Mouse (Mus musculus): ENCODE measurements around the gene Adra1d. TPM values are rescaled to one million over a fixed set of nuclear protein-coding genes. Genes with fewer than 3 reads are reported as not detected.
A peak's percentile ranks its signal among the peaks of the same experiment; 100 is the strongest.

The Adra1d gene
- polyA plus RNA-seq, 1 experiment from 2014 or later, result 0.19 TPM

GRCm38 (mm10) chr2:131530623-131531008 is 31.5 kb downstream of the Adra1d start:
- no peaks in the 10 kb centered on the region for H3K9me3 ChIP-seq
- H3K4me1 ChIP-seq, result peaks cover 11% of the 10 kb centered on the region; the same call in 1 of the 2 replicates
- no peaks in the 10 kb centered on the region for H3K36me3 ChIP-seq (replicated peaks)
- peaks cover 10% of the 10 kb centered on the region; the same call in 1 of the 2 replicates for H3K27me3 ChIP-seq (ENCODE audit: poor library complexity, severe bottlenecking)
- WGBS, result 24% methylated on average over 9 of the region's 9 CpGs
- peak; percentile 42 for DNase-seq (ENCODE audit: extremely low spot score, low spot score)
- no peak overlapping the region for H3K27ac ChIP-seq
- H3K4me3 ChIP-seq, result no peak overlapping the region

DNA sequence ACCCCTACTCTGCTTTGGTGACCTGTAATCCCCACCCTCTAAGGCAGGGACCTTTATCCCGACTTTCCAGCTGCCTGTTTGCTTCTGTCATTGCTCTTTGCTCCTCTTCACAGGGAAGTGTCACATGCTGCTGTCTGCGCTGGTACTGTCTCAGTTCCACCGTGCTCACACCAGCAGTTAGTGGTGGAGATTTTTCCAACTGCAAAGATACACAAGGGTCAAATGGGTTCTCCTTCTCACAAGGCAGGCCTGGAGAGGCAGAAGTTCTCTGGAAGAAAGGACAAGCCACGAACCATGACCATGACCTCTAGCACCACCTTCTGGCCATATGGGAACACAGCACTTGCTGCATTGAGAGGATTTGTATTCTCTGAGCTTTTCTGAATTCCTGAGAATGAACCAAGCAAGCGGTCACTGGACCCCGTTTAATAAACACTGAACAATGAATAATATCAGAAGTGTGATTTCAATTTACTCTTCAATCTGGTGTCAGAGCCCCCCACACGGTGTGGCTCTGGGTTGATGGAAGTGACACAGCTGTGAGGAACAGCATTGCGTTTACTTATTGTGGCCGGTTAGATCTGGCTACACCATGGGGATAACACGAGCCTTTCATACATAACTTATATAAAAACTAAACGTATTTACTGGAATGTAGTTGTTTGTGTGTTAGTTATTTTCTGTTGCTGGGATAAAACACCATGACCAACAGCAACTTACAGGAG is 32.0 kb downstream of the Adra1d start:
- DNase-seq (ENCODE audit: extremely low spot score, low spot score), result peak; percentile 65
- 42% methylated on average over 11 of the region's 11 CpGs for WGBS

DNA sequence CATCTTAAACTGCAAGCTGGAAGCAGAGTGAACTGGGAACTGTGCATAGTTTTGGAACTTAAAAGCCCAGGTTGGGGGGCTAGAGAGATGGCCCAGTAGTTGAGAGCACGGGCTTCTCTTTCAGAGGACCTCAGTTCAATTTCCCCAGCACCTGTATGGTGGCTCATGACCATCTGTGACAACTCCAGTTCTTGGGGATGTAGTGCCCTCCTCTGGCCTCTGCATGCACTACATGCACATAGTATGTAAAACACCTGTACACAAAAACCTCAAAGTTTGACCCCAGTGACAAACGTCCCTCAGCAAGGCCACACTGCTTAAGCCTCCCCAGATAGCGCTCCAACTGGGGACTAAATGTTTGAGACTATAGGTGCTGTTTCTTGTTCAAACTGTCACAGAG is 35.0 kb downstream of the Adra1d start:
- 43% methylated on average over 3 of the region's 3 CpGs for WGBS
- DNase-seq (ENCODE audit: extremely low spot score, low spot score), result no peak
- Histone ChIP-seq H3K27ac (no peak overlapping the region), H3K36me3 (replicated peaks) (0 out of 2 replicates have a peak, but pooled peaks cover 3% of the 10 kb centered on the region), H3K4me1 (peaks cover 11% of the 10 kb centered on the region; the same call in 1 of the 2 replicates), H3K9me3 (no peaks in the 10 kb centered on the region), H3K27me3 (ENCODE audit: poor library complexity, severe bottlenecking) (peaks cover 10% of the 10 kb centered on the region; the same call in 1 of the 2 replicates), H3K4me3 (no peak overlapping the region)

More for the DNA sequence above, 32.0 kb downstream of the Adra1d start:
- Histone ChIP-seq H3K36me3 (replicated peaks) (no peaks in the 10 kb centered on the region), H3K27ac (no peak overlapping the region), H3K9me3 (no peaks in the 10 kb centered on the region), H3K27me3 (ENCODE audit: poor library complexity, severe bottlenecking) (peaks cover 10% of the 10 kb centered on the region; the same call in 1 of the 2 replicates), H3K4me1 (peaks cover 11% of the 10 kb centered on the region; the same call in 1 of the 2 replicates), H3K4me3 (no peak overlapping the region)

DNA sequence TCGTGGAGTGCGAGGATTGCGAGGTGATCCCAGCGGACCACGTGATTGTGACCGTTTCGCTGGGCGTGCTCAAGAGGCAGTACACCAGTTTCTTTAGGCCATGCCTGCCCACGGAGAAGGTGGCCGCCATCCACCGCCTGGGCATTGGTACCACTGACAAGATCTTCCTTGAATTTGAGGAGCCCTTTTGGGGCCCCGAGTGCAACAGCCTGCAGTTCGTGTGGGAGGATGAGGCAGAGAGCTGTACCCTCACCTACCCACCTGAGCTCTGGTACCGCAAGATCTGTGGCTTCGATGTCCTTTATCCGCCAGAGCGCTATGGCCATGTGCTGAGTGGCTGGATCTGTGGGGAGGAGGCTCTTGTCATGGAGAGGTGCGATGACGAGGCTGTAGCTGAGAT is 41.3 kb downstream of the Adra1d start:
- H3K9me3 ChIP-seq, result no peaks in the 10 kb centered on the region
- no peaks in the 10 kb centered on the region for H3K4me1 ChIP-seq
- no peak for DNase-seq (ENCODE audit: extremely low spot score, low spot score)
- H3K36me3 ChIP-seq (replicated peaks), result peaks cover 20% of the 10 kb centered on the region
- H3K27me3 ChIP-seq (ENCODE audit: poor library complexity, severe bottlenecking), result no peaks in the 10 kb centered on the region
- 95% methylated on average over 19 of the region's 19 CpGs for WGBS
- H3K27ac ChIP-seq, result no peak overlapping the region
- H3K4me3 ChIP-seq, result no peak overlapping the region

GRCm38 (mm10) chr2:131518790-131519189 is 43.3 kb downstream of the Adra1d start:
- WGBS, result 79% methylated on average over 3 of the region's 3 CpGs
- no peaks in the 10 kb centered on the region for H3K9me3 ChIP-seq
- H3K4me3 ChIP-seq, result no peak overlapping the region
- H3K4me1 ChIP-seq, result 0 out of 2 replicates have a peak, but pooled peaks cover under 1% of the 10 kb centered on the region
- H3K36me3 ChIP-seq (replicated peaks), result peaks cover 17% of the 10 kb centered on the region
- no peak overlapping the region for H3K27ac ChIP-seq
- no peaks in the 10 kb centered on the region for H3K27me3 ChIP-seq (ENCODE audit: poor library complexity, severe bottlenecking)
- DNase-seq (ENCODE audit: extremely low spot score, low spot score), result no peak

GRCm38 (mm10) chr2:131517550-131517949 is 44.5 kb downstream of the Adra1d start:
- WGBS, result 94% methylated on average over 4 of the region's 4 CpGs
- Histone ChIP-seq H3K36me3 (replicated peaks) (peaks cover 17% of the 10 kb centered on the region), H3K4me1 (0 out of 2 replicates have a peak, but pooled peaks cover 5% of the 10 kb centered on the region), H3K4me3 (no peak overlapping the region), H3K27me3 (ENCODE audit: poor library complexity, severe bottlenecking) (no peaks in the 10 kb centered on the region), H3K9me3 (no peaks in the 10 kb centered on the region), H3K27ac (no peak overlapping the region)
- DNase-seq (ENCODE audit: extremely low spot score, low spot score), result no peak

DNA sequence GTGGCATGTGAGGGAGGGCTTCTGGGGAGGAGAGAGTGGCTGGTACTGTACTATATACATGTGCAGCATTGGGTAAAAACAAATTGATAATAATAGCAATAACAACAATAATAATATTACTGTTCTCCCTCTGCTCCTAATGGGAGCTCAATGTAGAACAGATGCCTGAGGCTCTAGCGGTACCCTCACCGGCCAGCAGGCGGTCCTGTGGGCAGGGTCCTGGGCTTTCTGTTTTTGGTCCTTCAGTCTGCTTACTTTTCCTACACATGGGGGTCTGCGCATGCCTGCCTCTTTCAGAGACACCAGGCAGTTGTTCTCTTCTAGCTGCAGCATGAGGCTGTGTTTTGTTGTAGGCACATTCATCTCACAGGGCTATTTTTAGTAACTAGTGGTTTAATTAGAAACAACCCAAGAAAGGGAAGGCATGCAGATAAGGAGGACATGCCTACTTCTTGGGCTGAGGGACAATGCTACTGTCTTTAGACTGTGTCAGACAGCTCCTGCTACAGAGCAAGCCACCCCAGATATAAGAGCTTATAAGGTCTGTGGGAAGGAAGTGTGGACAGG is 47.9 kb downstream of the Adra1d start:
- H3K36me3 ChIP-seq (replicated peaks), result 0 out of 2 replicates have a peak, but pooled peaks cover 4% of the 10 kb centered on the region
- no peaks in the 10 kb centered on the region for H3K9me3 ChIP-seq
- no peaks in the 10 kb centered on the region for H3K27me3 ChIP-seq (ENCODE audit: poor library complexity, severe bottlenecking)
- no peak overlapping the region for H3K27ac ChIP-seq
- no peak for DNase-seq (ENCODE audit: extremely low spot score, low spot score)
- peaks cover 17% of the 10 kb centered on the region for H3K4me1 ChIP-seq
- 88% methylated on average over 4 of the region's 4 CpGs for WGBS
- H3K4me3 ChIP-seq, result no peak overlapping the region

GRCm38 (mm10) chr2:131513477-131513876 is 48.6 kb downstream of the Adra1d start:
- 71% methylated on average over 2 of the region's 2 CpGs for WGBS
- no peak for DNase-seq (ENCODE audit: extremely low spot score, low spot score)
- H3K9me3 ChIP-seq, result no peaks in the 10 kb centered on the region
- H3K36me3 ChIP-seq (replicated peaks), result no peaks in the 10 kb centered on the region
- H3K27ac ChIP-seq, result no peak overlapping the region
- H3K4me1 ChIP-seq, result peaks cover 23% of the 10 kb centered on the region
- no peak overlapping the region for H3K4me3 ChIP-seq
- H3K27me3 ChIP-seq (ENCODE audit: poor library complexity, severe bottlenecking), result no peaks in the 10 kb centered on the region

DNA sequence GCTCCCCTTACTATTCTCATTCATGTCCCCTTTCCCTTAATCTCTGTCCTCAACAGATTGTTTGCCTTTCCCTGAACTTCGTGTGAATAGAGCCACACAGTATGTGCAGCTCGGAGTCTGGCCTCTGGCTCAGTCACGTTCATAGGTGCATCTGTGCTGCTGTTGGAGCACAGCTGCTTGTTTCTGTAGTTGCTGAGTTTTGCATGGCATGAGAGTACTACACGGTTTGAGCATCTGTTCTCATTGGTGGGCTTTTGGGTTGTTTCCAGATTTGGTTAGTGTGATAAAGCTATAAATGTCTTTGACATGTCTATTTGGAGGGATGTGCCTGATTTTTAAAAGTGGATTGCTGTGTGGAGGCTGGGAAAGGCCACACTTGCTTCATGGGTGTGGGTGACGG is 51.6 kb downstream of the Adra1d start:
- Histone ChIP-seq H3K36me3 (replicated peaks) (no peaks in the 10 kb centered on the region), H3K27ac (no peak overlapping the region), H3K4me3 (no peak overlapping the region), H3K9me3 (no peaks in the 10 kb centered on the region), H3K27me3 (ENCODE audit: poor library complexity, severe bottlenecking) (no peaks in the 10 kb centered on the region), H3K4me1 (peaks cover 49% of the 10 kb centered on the region)
- DNase-seq (ENCODE audit: extremely low spot score, low spot score), result no peak
- WGBS, result 80% methylated on average over 5 of the region's 5 CpGs

DNA sequence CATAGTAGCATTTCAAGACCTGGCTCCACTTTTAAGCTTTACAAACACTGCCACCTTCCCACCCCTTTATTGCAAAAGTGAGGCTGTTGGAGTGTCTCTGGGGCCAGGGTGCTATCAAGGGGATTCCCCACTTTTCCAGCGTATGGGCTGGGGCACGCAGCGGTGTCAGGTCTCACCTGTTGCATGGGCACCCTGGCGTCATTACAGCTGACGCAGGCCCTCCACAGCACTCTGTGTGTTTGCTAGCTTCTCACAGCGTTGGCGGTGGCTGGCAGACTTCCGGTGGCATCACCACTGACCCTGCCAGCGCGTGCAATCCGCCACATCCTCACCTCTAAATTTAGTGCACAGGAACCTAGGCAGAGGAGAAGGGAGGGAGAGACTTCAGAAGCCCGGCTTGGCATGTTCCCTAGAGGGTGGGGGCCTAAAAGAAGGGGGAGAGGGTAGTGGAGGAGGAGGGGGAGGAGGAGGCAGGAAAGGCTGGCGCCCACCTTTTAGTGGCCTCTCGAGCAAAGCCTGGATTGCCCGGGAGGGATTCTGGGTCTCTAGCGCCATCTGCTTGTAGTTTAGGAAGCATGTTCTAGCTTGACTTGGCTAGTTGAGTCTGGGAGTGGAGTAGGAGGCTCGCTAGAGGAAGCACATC is 52.3 kb downstream of the Adra1d start:
- Histone ChIP-seq H3K4me1 (peaks cover 52% of the 10 kb centered on the region), H3K4me3 (peak overlapping the region; percentile 43), H3K27ac (peak overlapping the region; percentile 79), H3K9me3 (no peaks in the 10 kb centered on the region), H3K36me3 (replicated peaks) (no peaks in the 10 kb centered on the region), H3K27me3 (ENCODE audit: poor library complexity, severe bottlenecking) (no peaks in the 10 kb centered on the region)
- 19% methylated on average over 17 of the region's 17 CpGs for WGBS
- peak; percentile 74 for DNase-seq (ENCODE audit: extremely low spot score, low spot score)

DNA sequence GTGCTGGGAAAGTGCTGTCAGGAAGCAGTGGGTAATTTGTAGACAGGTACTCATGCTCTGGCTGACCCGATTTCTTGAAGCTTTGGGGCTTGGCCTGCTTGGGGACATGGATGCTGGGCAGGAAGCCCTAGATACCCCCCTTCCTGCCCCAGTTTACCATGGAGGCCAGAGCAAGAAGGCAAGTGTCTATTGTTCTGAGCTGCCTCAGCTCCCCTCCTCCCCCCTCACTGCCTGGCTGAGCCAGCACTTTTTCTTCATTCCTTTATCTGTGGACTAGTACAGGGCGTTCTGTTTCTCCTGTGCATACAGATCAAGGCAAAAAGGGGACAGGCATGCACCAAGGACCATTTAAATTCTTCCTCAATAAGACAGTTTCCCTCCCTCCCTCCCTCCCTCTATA is 53.6 kb downstream of the Adra1d start:
- Histone ChIP-seq H3K36me3 (replicated peaks) (no peaks in the 10 kb centered on the region), H3K9me3 (no peaks in the 10 kb centered on the region), H3K4me3 (no peak overlapping the region), H3K27me3 (ENCODE audit: poor library complexity, severe bottlenecking) (no peaks in the 10 kb centered on the region), H3K4me1 (peaks cover 50% of the 10 kb centered on the region), H3K27ac (peak overlapping the region; percentile 36; the same call in 1 of the 2 replicates)
- DNase-seq (ENCODE audit: extremely low spot score, low spot score), result no peak
- WGBS, result 59% methylated on average over 2 of the region's 2 CpGs

GRCm38 (mm10) chr2:131506358-131506757 is 55.7 kb downstream of the Adra1d start:
- WGBS, result 16% methylated on average over 3 of the region's 3 CpGs
- H3K4me3 ChIP-seq, result no peak overlapping the region
- H3K27ac ChIP-seq, result peak overlapping the region; percentile 89
- no peaks in the 10 kb centered on the region for H3K27me3 ChIP-seq (ENCODE audit: poor library complexity, severe bottlenecking)
- H3K36me3 ChIP-seq (replicated peaks), result no peaks in the 10 kb centered on the region
- peaks cover 65% of the 10 kb centered on the region for H3K4me1 ChIP-seq
- DNase-seq (ENCODE audit: extremely low spot score, low spot score), result peak; percentile 61
- no peaks in the 10 kb centered on the region for H3K9me3 ChIP-seq

DNA sequence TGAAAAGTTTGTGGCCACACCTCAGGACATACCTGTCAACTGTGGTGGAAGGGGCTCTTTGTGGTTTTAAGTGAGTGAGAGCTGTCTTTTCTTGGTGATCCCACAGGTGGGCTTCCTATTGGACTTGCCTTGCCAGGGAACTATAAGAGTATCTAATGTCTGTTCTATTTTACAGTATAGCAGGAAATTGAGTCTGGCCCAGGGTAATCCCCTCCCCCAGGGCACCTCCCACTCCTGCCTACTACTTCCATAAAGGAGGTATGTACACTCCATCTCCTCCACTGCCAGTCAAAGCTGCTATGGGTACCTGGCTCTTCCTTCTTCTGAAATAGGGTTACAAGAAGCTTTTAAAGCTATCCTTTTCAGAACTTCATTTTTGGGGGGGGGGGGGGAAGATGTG is 56.7 kb downstream of the Adra1d start:
- no peak for DNase-seq (ENCODE audit: extremely low spot score, low spot score)
- Histone ChIP-seq H3K27ac (peak overlapping the region; percentile 89), H3K27me3 (ENCODE audit: poor library complexity, severe bottlenecking) (no peaks in the 10 kb centered on the region), H3K36me3 (replicated peaks) (no peaks in the 10 kb centered on the region), H3K9me3 (no peaks in the 10 kb centered on the region), H3K4me3 (no peak overlapping the region), H3K4me1 (peaks cover 74% of the 10 kb centered on the region)
